Mouse (Mus musculus): ENCODE data around the gene Angel1.

Angel1 gene

DNA sequence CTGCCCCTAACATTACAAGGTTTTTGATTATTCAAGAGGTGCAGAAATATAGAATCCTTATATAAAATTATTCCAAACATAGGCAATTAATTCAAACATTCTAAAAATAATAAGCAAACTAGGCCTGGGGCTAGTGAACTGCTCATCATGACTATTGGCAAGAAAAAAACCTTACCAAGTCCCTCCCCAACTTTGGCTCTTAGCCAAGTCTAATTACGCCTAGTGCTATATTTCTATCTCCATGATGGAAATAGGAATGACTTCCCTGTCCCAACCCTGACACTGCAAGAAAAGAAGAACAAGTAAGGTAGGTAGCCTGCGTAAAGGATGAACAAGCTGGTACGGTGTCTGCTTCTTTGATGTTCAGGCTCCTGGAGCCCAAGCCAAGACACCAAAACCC lies 23.6 kb downstream of the Angel1 start:
- DNase-seq (ENCODE audit: low read depth, low spot score), result no peak

DNA sequence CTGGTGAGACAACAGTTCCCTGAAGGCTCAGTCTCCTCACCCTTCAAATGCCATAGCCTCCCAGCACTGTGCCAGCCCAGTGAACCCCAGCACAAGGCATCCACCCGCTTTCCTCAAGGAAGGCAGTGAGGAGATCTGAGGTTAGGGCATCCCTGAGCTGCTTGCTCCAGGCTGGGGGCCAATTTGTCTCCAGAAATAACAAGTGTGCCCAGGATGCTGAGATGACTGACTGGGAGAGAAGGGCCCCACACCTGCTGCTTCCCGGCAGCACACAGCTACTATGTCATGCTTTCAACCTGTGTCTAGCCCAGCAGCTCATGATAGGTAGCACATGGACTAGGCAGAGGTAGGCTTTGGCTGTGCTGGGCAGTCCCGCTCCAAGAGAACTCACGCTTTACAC lies 24.8 kb downstream of the Angel1 start:
- no peak for DNase-seq (ENCODE audit: low read depth, low spot score)

DNA sequence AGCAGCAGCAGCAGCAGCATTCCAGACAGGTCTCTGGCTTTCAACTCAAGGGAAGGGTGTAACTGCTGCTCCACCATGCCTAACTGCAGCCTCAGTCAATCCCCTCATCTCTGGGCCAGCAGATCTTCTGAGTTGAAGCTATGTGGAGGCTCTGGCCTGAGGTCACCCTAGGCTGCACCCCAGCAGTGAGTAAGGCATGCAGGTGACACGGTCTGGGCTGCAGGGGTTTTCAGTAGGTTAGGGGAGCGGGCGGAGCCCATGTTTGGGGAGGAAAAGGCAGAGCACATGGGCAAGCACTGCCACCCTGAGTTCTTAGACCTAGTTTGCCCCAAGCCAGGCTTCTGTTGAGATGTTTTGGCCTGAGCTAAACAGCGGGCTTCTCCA lies 25.3 kb downstream of the Angel1 start:
- DNase-seq (ENCODE audit: low read depth, low spot score), result no peak

DNA sequence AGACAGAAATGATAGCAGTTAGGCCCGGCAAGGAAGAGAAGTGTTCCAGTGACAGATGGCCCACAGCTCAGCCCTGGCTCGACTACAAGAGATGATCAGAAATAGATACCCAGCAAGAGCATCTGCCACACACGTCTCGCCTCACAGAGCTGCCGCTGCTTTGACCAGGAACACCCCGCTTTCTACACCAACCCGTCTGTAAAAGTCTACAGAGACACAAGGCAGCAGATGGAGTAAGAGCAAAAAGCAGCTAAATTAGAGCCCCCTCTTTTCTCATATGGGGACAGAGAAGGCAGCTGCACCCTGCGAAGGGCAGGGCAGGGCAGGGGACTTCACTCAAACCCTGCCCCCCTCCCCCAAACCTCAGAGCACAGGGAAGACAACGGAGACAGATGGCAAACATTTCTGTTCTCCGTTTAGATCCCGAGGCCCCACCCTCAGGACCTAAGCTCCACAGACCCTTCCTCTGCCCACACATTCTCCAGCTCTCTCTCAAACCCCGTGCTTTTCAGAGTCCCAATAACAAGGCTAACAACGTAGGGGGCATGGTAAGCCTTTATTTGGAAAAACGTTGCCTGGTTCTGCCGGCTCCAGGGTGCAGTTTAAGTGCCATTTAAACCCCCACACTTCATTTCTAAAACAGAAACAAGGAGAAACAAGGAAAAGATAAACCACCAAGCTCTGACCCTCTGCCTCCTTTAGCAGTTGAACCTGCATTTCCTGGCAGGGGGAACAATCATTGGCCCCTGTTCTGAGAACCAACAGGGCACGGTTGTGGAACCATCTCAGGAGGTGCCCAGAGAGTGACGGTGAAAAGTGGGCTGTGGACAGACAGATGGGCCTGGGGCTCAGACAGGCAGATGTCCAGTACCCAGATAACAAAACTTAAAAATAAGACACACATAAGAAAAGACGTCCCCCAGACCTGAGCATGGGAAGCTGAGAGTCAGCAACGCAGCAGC lies 26.0 kb downstream of the Angel1 start:
- DNase-seq (ENCODE audit: low read depth, low spot score), result no peak

DNA sequence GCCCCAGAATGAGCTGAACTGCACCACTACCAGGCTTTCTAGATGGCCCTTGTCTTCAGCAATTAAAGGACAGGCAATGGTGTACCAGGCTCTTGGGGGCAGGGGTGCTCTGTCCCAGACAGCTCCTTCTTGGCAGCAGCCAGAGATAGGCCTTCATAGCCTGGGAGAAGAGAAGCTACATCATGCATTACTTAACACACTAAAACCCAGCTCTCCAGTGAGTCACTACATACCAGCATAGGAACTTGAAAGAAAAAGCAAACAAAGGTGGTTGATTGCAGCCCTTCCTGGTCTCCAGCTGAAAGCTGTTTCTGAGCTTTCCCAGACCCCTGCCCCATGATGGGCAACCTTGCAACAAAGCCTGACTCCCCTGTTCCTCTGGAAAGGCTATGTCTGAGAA lies 27.7 kb downstream of the Angel1 start:
- DNase-seq (ENCODE audit: low read depth, low spot score), result no peak

DNA sequence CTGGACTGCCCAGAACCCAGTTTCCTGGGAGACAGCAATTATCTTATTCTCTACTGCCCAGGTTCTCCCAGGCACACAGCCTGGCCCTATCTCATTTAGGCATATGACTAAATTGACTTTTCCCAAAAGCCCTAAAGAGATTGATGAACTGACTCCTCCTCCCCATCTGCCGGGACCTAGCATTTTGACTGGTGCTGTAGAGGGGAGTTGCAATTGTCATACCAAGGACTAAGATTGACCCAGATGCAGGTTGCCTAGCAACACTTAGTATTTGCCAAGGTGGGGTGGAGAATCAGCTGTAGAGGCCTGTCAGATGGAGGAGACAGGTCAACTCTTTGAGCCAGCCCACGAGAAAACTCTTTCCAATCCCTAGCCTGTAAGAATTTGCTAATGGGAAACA lies 28.3 kb downstream of the Angel1 start:
- no peak for DNase-seq (ENCODE audit: low read depth, low spot score)

DNA sequence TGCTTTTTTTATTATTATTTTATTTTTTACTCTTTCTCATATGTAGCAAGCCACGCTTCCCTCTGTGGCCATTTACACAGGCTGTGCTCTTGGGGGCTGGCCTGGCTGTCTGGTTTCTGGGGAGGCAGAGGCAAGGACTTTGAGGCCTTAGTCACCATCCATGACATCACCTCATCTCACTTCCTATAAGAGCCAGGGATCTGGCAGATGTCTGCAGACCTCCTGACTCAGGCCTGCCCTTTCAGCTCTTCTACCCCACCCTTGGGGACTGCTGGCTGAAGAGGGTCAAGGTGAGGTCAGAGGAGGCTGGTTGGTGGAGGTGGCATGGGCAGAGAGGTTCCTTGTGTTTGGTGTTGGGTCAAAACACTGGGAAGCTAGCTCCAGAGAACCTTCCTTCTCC lies 31.8 kb downstream of the Angel1 start:
- no peak for DNase-seq (ENCODE audit: low read depth, low spot score)

DNA sequence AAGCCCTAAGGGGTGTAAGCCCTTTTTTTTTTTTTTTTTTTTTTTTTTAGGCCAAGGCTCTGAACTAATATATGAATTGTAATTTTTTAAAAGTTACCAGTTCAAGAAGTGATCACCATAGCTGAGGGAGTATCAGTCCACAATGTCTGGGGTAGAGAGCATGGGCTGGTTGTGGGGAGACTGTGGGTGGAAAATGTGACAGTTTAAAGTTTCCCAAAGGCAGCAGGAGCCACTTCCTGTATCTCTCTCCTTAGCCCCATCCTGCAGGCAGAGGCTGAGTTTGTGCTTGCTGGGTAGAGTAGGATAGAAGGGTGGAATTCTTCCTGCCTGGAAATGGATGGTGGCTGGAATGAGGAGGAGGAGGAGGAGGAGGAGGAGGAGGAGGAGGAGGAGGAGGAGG lies 32.9 kb downstream of the Angel1 start:
- DNase-seq (ENCODE audit: low read depth, low spot score), result no peak

DNA sequence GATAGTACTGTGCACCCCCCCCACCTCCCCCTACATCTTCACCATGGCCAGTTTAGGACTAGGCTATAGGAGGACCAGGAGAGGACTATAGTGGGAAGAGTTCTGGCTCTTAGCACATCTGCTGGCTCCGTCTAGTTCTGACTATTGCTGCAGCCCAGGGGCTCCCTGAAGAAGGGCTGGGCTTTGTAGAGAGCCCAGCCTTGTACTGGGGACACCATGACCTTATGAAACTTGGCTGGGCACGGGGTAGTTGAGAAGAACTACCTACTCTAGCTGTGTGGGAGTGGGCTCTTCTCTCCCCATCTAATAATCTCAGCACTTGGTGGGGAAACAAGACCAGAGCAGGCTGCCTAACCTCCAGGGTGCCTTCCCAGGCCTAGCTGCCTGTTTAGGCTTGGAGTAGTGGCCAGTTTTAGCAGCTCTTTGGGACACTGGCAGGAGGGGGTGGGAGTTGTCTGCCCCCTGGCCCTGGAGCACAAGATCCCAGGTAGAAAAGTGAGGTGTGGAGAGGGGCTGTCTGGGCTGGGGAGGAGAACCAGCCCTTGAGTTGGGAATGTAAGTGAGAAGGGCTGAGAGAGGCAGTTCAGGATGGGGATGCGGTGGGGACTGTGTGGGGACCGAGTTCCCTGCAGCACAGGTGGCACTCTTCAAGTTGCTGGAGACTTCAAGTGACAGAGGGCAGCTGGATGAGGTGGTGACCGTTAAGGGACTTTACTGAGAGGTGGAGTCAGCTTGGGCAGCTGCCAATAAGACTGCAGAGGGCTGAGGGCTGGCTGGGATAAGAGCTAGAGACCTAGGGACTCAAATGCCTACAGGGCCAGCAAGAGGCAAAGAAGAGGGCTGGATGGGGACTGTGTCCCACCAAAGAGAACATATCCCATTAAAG lies 33.5 kb downstream of the Angel1 start:
- no peak for DNase-seq (ENCODE audit: low read depth, low spot score)

DNA sequence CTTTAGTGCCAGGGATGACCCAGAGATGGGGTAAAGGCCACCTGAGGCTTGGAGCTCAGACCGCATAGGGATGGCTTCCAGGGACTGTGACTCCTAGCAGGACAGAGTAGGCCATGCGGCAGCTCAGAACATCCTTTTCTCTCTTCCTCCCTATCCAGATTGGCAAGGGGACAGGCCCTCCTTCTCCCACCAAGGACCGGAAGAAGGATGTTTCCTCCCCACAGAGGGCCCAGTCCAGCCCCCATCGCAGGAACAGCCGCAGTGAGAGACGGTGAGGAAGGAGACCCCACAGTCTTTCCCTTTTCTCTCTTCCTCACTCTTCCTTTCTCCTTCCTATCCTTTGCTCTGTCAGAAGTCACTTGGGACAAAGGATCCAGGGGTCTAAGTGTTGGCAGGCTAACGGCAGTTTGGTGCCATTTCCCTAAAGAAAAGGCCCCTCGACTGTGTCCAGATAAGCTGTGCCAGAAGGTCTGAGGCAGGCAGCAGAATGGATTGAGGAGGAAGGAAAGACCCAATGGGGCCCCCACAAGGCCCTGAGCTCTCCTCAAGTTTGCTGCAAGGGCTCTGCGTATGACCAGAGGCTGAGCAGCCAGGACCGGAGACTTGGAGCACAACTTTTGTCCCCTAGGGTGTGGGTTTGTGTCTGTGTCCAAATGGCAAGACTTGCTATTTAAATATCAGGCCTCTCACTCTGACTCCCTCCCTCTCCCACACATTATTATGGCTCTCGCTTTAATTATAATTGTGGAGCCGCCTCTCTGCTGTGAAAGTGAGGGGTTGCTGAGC lies 35.4 kb downstream of the Angel1 start:
- no peak for DNase-seq (ENCODE audit: low read depth, low spot score)

DNA sequence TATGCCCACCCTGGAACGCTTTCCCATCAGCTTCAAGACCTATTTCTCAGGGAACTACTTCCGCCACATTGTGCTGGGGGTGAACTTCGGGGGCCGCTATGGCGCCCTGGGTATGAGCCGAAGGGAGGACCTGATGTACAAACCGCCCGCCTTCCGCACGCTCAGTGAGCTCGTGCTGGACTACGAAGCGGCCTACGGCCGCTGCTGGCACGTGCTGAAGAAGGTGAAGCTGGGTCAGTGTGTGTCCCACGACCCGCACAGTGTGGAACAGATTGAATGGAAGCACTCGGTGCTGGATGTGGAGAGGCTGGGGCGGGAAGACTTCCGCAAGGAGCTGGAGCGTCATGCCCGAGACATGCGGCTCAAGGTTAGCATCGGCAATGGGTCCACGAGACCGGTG lies 37.3 kb downstream of the Angel1 start:
- DNase-seq (ENCODE audit: low read depth, low spot score), result no peak

DNA sequence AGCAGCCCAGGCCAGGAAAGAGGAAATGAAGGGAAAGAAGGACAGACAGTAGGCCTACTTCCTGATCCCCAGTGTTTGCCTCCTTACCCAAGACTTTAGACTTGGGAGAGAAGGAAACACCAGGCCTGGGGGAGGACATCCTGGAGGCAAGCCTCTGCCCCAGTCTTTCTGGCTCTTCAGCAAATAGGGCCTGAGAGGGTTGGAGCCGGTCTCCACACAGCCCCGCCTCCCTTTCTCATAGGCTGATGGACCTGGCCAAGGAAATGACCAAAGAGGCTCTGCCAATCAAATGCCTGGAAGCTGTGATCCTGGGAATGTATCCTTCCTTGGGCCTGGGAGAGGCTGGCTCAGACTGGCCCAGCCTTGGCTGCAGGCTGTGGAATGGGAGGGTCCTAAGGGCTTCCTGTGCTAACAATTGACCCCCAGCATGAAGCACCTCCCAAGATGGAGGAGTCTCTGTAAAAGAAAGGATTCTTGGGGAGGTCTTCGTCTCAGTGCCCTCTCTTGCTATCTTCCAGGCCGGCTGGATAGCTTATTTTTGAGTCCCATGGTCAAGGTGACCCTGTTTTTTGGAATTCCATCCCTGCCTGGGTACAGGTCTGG lies 38.2 kb downstream of the Angel1 start:
- DNase-seq (ENCODE audit: low read depth, low spot score), result no peak

DNA sequence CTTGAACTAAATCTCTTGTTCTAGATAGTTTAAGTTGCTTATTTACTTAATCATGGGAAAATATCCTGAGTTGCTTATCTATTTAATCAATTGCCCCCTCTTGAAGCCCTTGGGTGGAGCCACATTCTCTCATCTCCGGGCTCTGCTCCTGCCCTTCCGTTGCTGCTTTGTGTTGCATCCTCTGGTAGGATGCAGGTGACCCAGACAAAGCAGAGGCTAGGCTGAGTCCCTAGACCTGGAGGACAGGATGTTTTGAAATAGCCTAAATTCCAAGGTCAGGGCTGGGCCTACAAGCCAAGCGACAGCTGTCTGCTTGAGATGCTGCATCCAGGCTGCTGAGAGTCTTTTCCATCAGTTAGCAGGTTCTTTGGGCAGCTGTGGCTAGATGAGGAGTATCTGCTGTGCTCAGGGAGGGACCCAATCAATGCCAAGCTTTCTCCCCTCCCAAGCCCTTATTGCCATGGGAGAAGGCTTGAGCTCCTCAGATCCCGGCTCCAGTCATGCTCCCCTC lies 38.8 kb downstream of the Angel1 start:
- DNase-seq (ENCODE audit: low read depth, low spot score), result no peak

DNA sequence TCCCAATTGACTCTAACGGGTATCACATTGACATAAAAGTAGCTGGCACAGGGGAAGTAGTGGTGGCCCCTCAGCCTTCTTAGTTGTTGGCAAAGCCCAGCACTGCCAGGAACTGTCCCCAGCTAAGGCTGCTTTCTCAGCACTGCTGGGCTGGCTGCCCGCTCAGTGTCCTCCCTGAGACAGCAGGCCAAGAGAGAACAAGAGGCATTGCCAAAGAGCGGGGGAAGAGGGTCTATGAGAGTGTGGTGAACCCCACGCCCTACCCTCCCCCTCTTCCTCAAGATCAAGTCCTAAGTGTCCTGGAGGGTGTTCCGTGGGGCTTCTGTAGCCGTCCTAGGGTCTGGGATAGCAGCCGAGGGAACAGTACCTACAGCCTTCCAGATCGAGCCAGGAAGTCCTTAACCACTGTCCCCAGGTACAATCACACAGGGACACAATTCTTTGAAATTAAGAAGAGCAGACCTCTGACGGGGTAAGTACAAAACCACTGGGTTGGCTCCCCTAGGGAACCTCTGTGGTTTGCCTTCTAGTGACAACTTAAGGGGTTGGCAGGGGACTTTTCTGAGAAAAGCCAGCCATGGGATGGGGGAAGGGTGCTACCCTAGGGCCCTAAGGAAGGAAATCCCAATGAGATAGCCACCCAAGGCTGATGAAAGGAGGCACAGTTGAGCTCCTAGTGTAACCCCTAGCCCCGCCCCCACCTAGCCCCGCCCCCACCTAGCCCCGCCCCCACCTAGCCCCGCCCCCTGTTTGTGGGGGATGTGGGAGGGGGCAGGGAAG lies 39.5 kb downstream of the Angel1 start:
- DNase-seq (ENCODE audit: low read depth, low spot score), result no peak

DNA sequence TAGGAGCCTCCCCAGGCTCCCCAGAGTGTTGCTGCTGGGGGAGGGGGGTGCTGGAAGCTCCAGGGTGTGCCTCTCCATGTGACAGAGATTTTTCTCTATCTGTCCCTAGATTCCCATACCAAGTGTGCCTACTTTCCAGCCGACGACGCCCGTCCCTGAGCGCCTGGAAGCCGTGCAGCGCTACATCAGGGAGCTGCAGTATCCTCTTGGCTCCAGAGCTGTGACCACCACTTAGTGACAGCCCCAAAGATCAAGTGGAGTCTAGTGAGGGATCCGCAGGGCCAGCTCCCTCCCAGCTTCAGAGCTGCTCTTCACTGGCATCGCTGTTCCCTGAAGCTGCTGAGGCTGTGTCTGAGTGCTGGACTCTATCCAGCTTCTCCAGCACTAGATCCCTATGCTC lies 41.0 kb downstream of the Angel1 start:
- DNase-seq (ENCODE audit: low read depth, low spot score), result no peak

DNA sequence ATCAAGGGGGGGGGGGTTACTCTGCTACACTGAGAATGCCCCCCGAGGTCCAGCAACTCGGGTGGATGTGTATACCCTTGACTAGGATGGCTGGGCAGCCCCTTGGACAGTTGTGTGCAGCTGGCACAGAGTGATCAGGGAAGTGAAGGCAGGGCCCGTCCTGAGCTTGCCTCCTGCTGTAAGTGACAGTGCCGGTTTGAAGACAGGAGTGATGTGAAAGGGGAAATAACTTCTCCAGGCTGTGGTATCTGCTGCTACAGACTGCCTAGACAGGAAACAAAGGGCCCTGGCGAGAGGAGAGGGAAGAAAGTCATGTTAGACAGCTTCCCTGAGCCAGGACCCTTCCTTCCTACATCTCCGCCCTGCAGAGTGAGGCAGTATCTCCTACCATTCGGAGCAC lies 42.6 kb downstream of the Angel1 start:
- no peak for DNase-seq (ENCODE audit: low read depth, low spot score)

DNA sequence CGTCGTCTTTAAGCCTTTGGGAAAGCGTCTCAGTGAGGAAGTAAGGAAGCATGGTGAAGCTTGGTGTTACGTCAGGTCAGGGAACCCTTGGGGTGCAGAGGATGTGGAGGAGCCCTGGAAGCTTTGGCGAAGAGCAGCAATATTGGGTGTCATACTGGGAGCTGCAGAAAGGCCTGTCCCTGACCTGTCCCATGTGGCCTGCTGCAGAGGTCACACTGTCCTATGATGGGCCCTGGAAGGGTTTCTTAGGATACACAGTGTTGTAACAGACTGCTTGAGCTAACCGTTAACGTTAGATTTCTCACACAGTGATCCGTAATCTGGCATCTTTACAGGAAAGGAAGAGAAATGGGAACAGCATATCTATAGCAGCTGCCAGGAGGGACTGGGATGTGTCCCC lies 44.1 kb downstream of the Angel1 start:
- DNase-seq (ENCODE audit: low read depth, low spot score), result no peak

DNA sequence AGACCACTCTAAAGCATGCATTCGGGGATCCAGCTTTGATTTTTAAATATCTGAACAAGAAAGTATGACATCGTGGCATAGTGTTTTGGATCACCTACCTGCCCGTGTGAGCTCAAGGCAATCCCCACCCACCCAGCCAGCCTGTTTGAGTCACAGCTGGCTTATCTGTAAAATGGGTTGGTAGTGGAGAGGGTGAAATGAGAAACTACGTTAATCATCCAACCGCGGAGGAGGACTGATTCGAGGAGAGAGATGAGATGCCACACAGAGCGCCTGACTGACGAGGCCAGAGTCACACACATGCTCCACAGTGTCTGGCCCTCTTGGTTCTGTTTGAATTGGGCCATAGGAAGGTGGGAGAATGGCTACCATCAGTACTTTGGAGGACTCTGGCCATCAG lies 44.6 kb downstream of the Angel1 start:
- no peak for DNase-seq (ENCODE audit: low read depth, low spot score)

DNA sequence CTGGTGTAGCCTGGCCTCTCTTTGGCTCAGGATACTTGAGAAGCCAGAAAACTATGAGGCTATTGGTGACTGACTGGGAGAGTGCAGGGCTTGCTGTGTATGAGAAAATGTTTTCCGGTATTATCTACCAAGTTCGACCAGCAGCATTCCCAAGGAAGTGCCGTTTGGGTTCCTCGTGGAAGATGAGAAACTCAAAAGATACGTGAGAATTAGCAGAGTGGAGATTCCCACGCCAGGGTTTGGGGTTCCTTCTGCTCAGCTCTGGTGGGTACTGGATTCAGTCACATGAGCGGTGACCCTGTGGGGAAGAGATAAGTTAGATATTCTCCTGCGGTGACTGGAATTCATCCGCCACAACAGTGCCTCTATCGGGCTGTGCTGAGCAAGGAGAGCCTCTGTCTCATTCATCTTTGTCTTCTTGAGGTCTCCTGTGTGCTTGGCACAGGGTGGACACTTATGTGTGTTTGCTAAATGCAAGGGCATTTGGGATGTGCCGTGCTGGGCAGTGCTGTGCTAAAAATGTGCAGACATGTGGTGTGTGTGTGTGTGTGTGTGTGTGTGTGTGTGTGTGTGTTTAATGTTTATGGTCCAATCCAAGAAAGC lies 45.6 kb downstream of the Angel1 start:
- no peak for DNase-seq (ENCODE audit: low read depth, low spot score)

DNA sequence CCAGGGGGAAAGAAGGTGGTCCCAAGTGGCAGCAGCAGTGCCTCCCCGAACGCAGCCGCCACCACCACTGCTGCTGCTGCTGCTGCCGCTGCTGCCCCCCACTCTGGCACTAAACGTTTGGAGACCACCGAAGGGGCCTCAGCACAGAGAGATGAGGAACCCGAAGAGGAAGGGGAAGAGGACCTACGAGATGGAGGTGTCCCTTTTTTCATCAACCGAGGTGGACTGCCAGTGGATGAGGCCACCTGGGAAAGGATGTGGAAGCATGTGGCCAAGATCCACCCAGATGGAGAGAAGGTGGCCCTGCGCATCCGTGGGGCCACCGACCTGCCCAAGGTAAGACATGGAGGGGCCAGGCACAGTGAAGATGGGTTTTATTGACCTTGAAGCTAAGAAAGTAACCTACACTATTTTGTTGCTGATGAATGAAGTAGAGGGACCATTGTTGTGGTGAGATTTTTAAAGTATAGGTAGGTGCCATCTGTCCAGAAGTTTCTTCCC lies 46.2 kb downstream of the Angel1 start:
- no peak for DNase-seq (ENCODE audit: low read depth, low spot score)
